Mouse (Mus musculus) testis, adult 2 months (tissue): ENCODE results near the gene Eya3.
"Not testable (repeated sequence)": the region's sequence is repeated elsewhere in the genome, so short reads cannot be mapped to it uniquely, and the experiment has no call there.

ENCODE experiments used
- CTCF ChIP-seq: fragments of 200-500 bp; IDR thresholded peaks from 2 replicates; pipeline ENCODE4 v1.5.1; 2012; ENCODE audit warnings: low read depth, mild to moderate bottlenecking, inconsistent platforms, low read length, moderate library complexity; ENCODE audit not compliant: control insufficient read depth, insufficient read depth, insufficient replicate concordance
- POLR2A ChIP-seq: fragments of 200-500 bp; IDR thresholded peaks from 2 replicates; pipeline ENCODE4 v1.6.1; 2012; ENCODE audit warnings: low read depth, mild to moderate bottlenecking, inconsistent platforms, low read length, moderate library complexity; ENCODE audit not compliant: control insufficient read depth

DNA sequence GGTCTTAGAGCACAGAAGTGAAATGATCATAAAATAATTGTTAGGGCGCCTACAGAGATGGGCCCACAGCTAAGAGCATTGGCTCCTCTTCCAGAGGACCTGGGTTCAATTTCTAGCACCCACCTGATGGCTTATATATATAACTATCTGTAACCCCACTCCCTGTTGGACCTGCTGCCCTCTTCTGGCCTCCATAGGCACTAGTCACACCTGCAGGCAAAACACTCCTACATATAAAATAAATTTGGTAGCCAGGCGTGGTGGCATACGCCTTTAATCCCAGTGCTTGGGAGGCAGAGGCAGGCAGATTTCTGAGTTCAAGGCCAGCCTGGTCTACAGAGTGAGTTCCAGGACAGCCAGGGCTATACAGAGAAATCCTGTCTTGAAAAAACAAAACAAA is 124.3 kb downstream of the Eya3 start:
- not testable (repeated sequence) for TF ChIP-seq CTCF, POLR2A
